Comparison of ENCODE assay signal across 23 mouse cellular contexts in genomic region chr4:120606941-120607340, GRCm38 (mm10). TPM values are rescaled to one million over a fixed set of nuclear protein-coding genes. Genes with fewer than 3 reads are reported as not detected.
DNase-seq lines count a peak whose midpoint lies in the region; ATAC-seq lines count a peak whose summit lies in the region.
"Had no signal": no experiment of that assay in that cellular context is flagged by ENCODE, and none has a peak within 500 bp of the region (broad histone marks: within the 10 kb centered on the region; RNA-seq: fewer than 3 reads in every experiment).

No protein-coding gene starts in this region.

- H3K9me3 ChIP-seq in forebrain, embryonic 10.5 days, result no peaks in the 10 kb centered on the region; the same call in 1 of the 2 replicates
- no peaks in the 10 kb centered on the region for H3K9me3 ChIP-seq in forebrain, embryonic 14.5 days (replicated peaks; ENCODE audit: control insufficient read depth, low read length)
- no peaks in the 10 kb centered on the region; the same call in 1 of the 2 replicates for H3K9me3 ChIP-seq in kidney, embryonic 14.5 days (ENCODE audit: control insufficient read depth, low read length)
- no peaks in the 10 kb centered on the region for H3K9me3 ChIP-seq in embryonic facial prominence, embryonic 12.5 days
- H3K9me3 ChIP-seq in neural tube, embryonic 13.5 days, result no peaks in the 10 kb centered on the region
- H3K9me3 ChIP-seq: liver, embryonic 13.5 days; stomach, embryonic 15.5 days had no signal

- DNase-seq in forebrain, embryonic 10.5 days (ENCODE audit: extremely low spot score, low spot score), result no peak
- DNase-seq in forebrain, embryonic 14.5 days (ENCODE audit: low spot score), result no peak
- no peak for DNase-seq in kidney, postnatal 10 days
- no peak for DNase-seq in gastrocnemius, postnatal 36 days
- no peak for DNase-seq in adrenal gland, postnatal 25 days
- DNase-seq: cerebellum, postnatal 10 days; embryo, embryonic 11 days; left cerebral cortex, postnatal 4 days; liver, embryonic 13.5 days; lung, postnatal 10 days had no signal

- peaks cover 31% of the 10 kb centered on the region for H3K4me1 ChIP-seq in forebrain, embryonic 10.5 days
- H3K4me1 ChIP-seq in forebrain, embryonic 14.5 days (ENCODE audit: control insufficient read depth, insufficient read depth, low read length), result no peaks in the 10 kb centered on the region
- H3K4me1 ChIP-seq in kidney, embryonic 14.5 days (ENCODE audit: control insufficient read depth, insufficient read depth, low read length), result no peaks in the 10 kb centered on the region
- peaks cover 2% of the 10 kb centered on the region; the same call in 1 of the 2 replicates for H3K4me1 ChIP-seq in embryonic facial prominence, embryonic 12.5 days
- peaks cover 2% of the 10 kb centered on the region; the same call in 1 of the 2 replicates for H3K4me1 ChIP-seq in neural tube, embryonic 13.5 days (replicated peaks)
- H3K4me1 ChIP-seq: stomach, embryonic 15.5 days had no signal

- 0 out of 2 replicates have a peak, but pooled peaks cover 3% of the 10 kb centered on the region for H3K27me3 ChIP-seq in forebrain, embryonic 10.5 days (ENCODE audit: poor library complexity, severe bottlenecking)
- H3K27me3 ChIP-seq in forebrain, embryonic 14.5 days (replicated peaks; ENCODE audit: control insufficient read depth, insufficient read depth, low read length), result no peaks in the 10 kb centered on the region
- no peaks in the 10 kb centered on the region for H3K27me3 ChIP-seq in kidney, embryonic 14.5 days (ENCODE audit: control insufficient read depth, insufficient read depth, low read length)
- H3K27me3 ChIP-seq in embryonic facial prominence, embryonic 12.5 days, result no peaks in the 10 kb centered on the region
- no peaks in the 10 kb centered on the region for H3K27me3 ChIP-seq in neural tube, embryonic 13.5 days
- H3K27me3 ChIP-seq: CH12.LX; liver, embryonic 13.5 days; stomach, embryonic 15.5 days had no signal

- intact Hi-C loops in gastrocnemius, postnatal 36 days (cut with DNase I), result no loop called here

- H3K4me3 ChIP-seq in forebrain, embryonic 10.5 days, result no peak overlapping the region
- H3K4me3 ChIP-seq in forebrain, embryonic 14.5 days (ENCODE audit: low read depth, low read length), result no peak overlapping the region
- no peak overlapping the region for H3K4me3 ChIP-seq in kidney, embryonic 14.5 days (ENCODE audit: low read length)
- H3K4me3 ChIP-seq in embryonic facial prominence, embryonic 12.5 days, result no peak overlapping the region
- H3K4me3 ChIP-seq in neural tube, embryonic 13.5 days, result no peak overlapping the region
- H3K4me3 ChIP-seq: erythroblast, embryonic 14.5 days; liver, embryonic 13.5 days; megakaryocyte, embryonic 14.5 days; stomach, embryonic 15.5 days had no signal

- H3K27ac ChIP-seq in forebrain, embryonic 10.5 days, result peak overlapping the region; percentile 69
- no peak overlapping the region for H3K27ac ChIP-seq in forebrain, embryonic 14.5 days (ENCODE audit: low read depth, low read length)
- H3K27ac ChIP-seq in kidney, embryonic 14.5 days (ENCODE audit: low read depth, low read length), result no peak overlapping the region
- H3K27ac ChIP-seq in embryonic facial prominence, embryonic 12.5 days, result no peak overlapping the region
- no peak overlapping the region for H3K27ac ChIP-seq in neural tube, embryonic 13.5 days (replicated peaks)
- H3K27ac ChIP-seq: liver, embryonic 13.5 days; stomach, embryonic 15.5 days had no signal

- H3K9ac ChIP-seq in forebrain, embryonic 14.5 days (ENCODE audit: low read length), result no peak overlapping the region
- no peak overlapping the region for H3K9ac ChIP-seq in kidney, embryonic 14.5 days (ENCODE audit: low read depth, low read length)
- H3K9ac ChIP-seq in embryonic facial prominence, embryonic 12.5 days, result no peak overlapping the region
- no peak overlapping the region for H3K9ac ChIP-seq in neural tube, embryonic 13.5 days
- H3K9ac ChIP-seq: liver, embryonic 13.5 days; stomach, embryonic 15.5 days had no signal

- no peak overlapping the region for H3K4me2 ChIP-seq in forebrain, embryonic 14.5 days (ENCODE audit: low read length)
- H3K4me2 ChIP-seq in kidney, embryonic 14.5 days (replicated peaks; ENCODE audit: low read depth, low read length), result no peak overlapping the region
- H3K4me2 ChIP-seq in embryonic facial prominence, embryonic 12.5 days (replicated peaks), result no peak overlapping the region
- H3K4me2 ChIP-seq in neural tube, embryonic 13.5 days, result no peak overlapping the region
- H3K4me2 ChIP-seq: liver, embryonic 13.5 days; stomach, embryonic 15.5 days had no signal

- WGBS in forebrain, embryonic 10.5 days, result 15% methylated on average over 3 of the region's 3 CpGs
- 3% methylated on average over 3 of the region's 3 CpGs for WGBS in forebrain, embryonic 14.5 days
- 20% methylated on average over 3 of the region's 3 CpGs for WGBS in kidney, embryonic 14.5 days
- WGBS in embryonic facial prominence, embryonic 12.5 days, result 27% methylated on average over 3 of the region's 3 CpGs
- 23% methylated on average over 3 of the region's 3 CpGs for WGBS in neural tube, embryonic 13.5 days

- H3K36me3 ChIP-seq in forebrain, embryonic 10.5 days (replicated peaks), result no peaks in the 10 kb centered on the region
- no peaks in the 10 kb centered on the region for H3K36me3 ChIP-seq in forebrain, embryonic 14.5 days (ENCODE audit: control insufficient read depth, insufficient read depth, low read length)
- H3K36me3 ChIP-seq in kidney, embryonic 14.5 days (ENCODE audit: control insufficient read depth, insufficient read depth, low read length), result no peaks in the 10 kb centered on the region
- H3K36me3 ChIP-seq in embryonic facial prominence, embryonic 12.5 days, result no peaks in the 10 kb centered on the region
- no peaks in the 10 kb centered on the region for H3K36me3 ChIP-seq in neural tube, embryonic 13.5 days
- H3K36me3 ChIP-seq: liver, embryonic 13.5 days; stomach, embryonic 15.5 days had no signal

- no peak for ATAC-seq in forebrain, embryonic 14.5 days
- peak; percentile 78 for ATAC-seq in kidney, embryonic 14.5 days (ENCODE audit: low FRiP score, low TSS enrichment)
- ATAC-seq in embryonic facial prominence, embryonic 12.5 days (ENCODE audit: insufficient number of reproducible peaks, insufficient read depth, low FRiP score, low TSS enrichment), result 0 out of 2 replicates have a peak, but pooled peaks have one; percentile 44
- peak; percentile 21; the same call in 1 of the 2 replicates for ATAC-seq in neural tube, embryonic 13.5 days (ENCODE audit: low read depth)
- ATAC-seq: activated CD4-positive, CD25-positive, alpha-beta regulatory T cell, adult 4 months had no signal

RNA-seq across cellular contexts. Expression of gene Gm8439, which starts 18.4 kb away (rescaled TPM):
- not detected in 2 replicates for polyA plus RNA-seq in forebrain, embryonic 10.5 days (2016; fragmentation: Nextera tagmentation; extraction: Ambion mirVana)
- polyA plus RNA-seq in forebrain, embryonic 14.5 days (2014; fragmentation: Nextera tagmentation; extraction: Ambion mirVana), result not detected in 2 replicates
- polyA plus RNA-seq in kidney, embryonic 14.5 days (2014; fragmentation: Nextera tagmentation; extraction: Ambion mirVana), result not detected in 2 replicates
- polyA plus RNA-seq in embryonic facial prominence, embryonic 12.5 days (2016; fragmentation: Nextera tagmentation; extraction: Ambion mirVana), result not detected in 2 replicates
- polyA plus RNA-seq in neural tube, embryonic 13.5 days (2015; fragmentation: Nextera tagmentation; extraction: Ambion mirVana), result not detected in 2 replicates
- not detected for total RNA-seq in gastrocnemius, postnatal 36 days (2021)
- total RNA-seq in adrenal gland, postnatal 25 days (2021), result not detected in 2 replicates
- total RNA-seq: adrenal gland, postnatal 4 days; CH12.LX; hematopoietic stem cell, adult 5-6 weeks; layer of hippocampus, postnatal 25 days; left cerebral cortex, postnatal 4 days had no signal
- polyA plus RNA-seq: activated CD4-positive, CD25-positive, alpha-beta regulatory T cell, adult 4 months; erythroblast, embryonic 14.5 days; heart, embryonic 14.5 days; large intestine, adult 2 months; liver, embryonic 13.5 days; stomach, embryonic 15.5 days had no signal

RNA-seq across cellular contexts. Expression of gene Ctps, which starts 36.9 kb away (rescaled TPM):
- 152 and 158 TPM in 2 replicates for polyA plus RNA-seq in forebrain, embryonic 10.5 days (2016; fragmentation: Nextera tagmentation; extraction: Ambion mirVana)
- 108 and 115 TPM in 2 replicates for polyA plus RNA-seq in forebrain, embryonic 14.5 days (2014; fragmentation: Nextera tagmentation; extraction: Ambion mirVana)
- 80.5 and 102 TPM in 2 replicates for polyA plus RNA-seq in kidney, embryonic 14.5 days (2014; fragmentation: Nextera tagmentation; extraction: Ambion mirVana)
- 110 and 112 TPM in 2 replicates for polyA plus RNA-seq in embryonic facial prominence, embryonic 12.5 days (2016; fragmentation: Nextera tagmentation; extraction: Ambion mirVana)
- polyA plus RNA-seq in neural tube, embryonic 13.5 days (2015; fragmentation: Nextera tagmentation; extraction: Ambion mirVana), result 73.8 and 81.3 TPM in 2 replicates
- 10 to 100 TPM; 12.5 to 12.9 TPM for total RNA-seq in gastrocnemius, postnatal 36 days (2021)
- total RNA-seq in adrenal gland, postnatal 25 days (2021), result 30.5 and 41.3 TPM in 2 replicates

RNA-seq across cellular contexts. Expression of gene Cited4, which starts 59.4 kb away (rescaled TPM):
- 13.8 and 14.3 TPM in 2 replicates for polyA plus RNA-seq in forebrain, embryonic 10.5 days (2016; fragmentation: Nextera tagmentation; extraction: Ambion mirVana)
- polyA plus RNA-seq in forebrain, embryonic 14.5 days (2014; fragmentation: Nextera tagmentation; extraction: Ambion mirVana), result 0.17 and 0.23 TPM in 2 replicates
- polyA plus RNA-seq in kidney, embryonic 14.5 days (2014; fragmentation: Nextera tagmentation; extraction: Ambion mirVana), result 9.3 and 11.0 TPM in 2 replicates
- 5.8 and 7.3 TPM in 2 replicates for polyA plus RNA-seq in embryonic facial prominence, embryonic 12.5 days (2016; fragmentation: Nextera tagmentation; extraction: Ambion mirVana)
- polyA plus RNA-seq in neural tube, embryonic 13.5 days (2015; fragmentation: Nextera tagmentation; extraction: Ambion mirVana), result 0.95 and 1.4 TPM in 2 replicates
- total RNA-seq in gastrocnemius, postnatal 36 days (2021), result 10 to 100 TPM; 15.0 to 39.3 TPM
- total RNA-seq in adrenal gland, postnatal 25 days (2021), result 61.7 and 80.0 TPM in 2 replicates
